Mouse (Mus musculus) midbrain, embryonic 15.5 days (tissue): ENCODE results near the gene Dhx37. TPM values are rescaled to one million over a fixed set of nuclear protein-coding genes. Genes with fewer than 3 reads are reported as not detected.

ENCODE experiments used
- microRNA-seq: library from miRNA; unstranded; fragments of <30 nt; microRNA quantifications from one replicate; pipeline ENCODE4, GENCODE M21; 2016
- polyA plus RNA-seq: library from polyadenylated mRNA; unstranded; fragments of >200 nt; fragmentation: Nextera tagmentation; extraction: Ambion mirVana; gene quantifications from 2 replicates; pipeline ENCODE4 v1.2.1, GENCODE M21; 2015

Gene Dhx37
- polyA plus RNA-seq, 1 experiment from 2014 or later, result 14.8 TPM

Small RNAs within 50 kb of the gene (microRNA-seq; reads per million reads assigned to microRNA genes)
- gene Gm27551, result not detected

Other genes starting within 250 kb of the Dhx37 start
- 40.3 and 45.9 TPM in 2 replicates for gene Scarb1, start 93.0 kb downstream of the Dhx37 start, polyA plus RNA-seq
- 0.74 and 0.86 TPM in 2 replicates for gene Gm10382, start 44.8 kb downstream of the Dhx37 start, polyA plus RNA-seq
- gene Ubc, start 43.9 kb downstream of the Dhx37 start, polyA plus RNA-seq, result 1,496 and 1,513 TPM in 2 replicates
- 36.4 and 37.9 TPM in 2 replicates for gene Bri3bp, start 7.4 kb upstream of the Dhx37 start, polyA plus RNA-seq
- gene Aacs, start 41.7 kb upstream of the Dhx37 start, polyA plus RNA-seq, result 95.9 and 96.0 TPM in 2 replicates
- 6.8 and 8.1 TPM in 2 replicates for gene Tmem132b, start 97.7 kb upstream of the Dhx37 start, polyA plus RNA-seq